Mouse (Mus musculus) adrenal gland, adult 2 months (tissue): ENCODE data around the gene Rpf1. TPM values are rescaled to one million over a fixed set of nuclear protein-coding genes. Genes with fewer than 3 reads are reported as not detected.
A peak's percentile ranks its signal among the peaks of the same experiment; 100 is the strongest.

Experiments used
- DNase-seq: peaks from one replicate; pipeline ENCODE4 v3.0.0; 2021
- long read RNA-seq: library from polyadenylated mRNA; stranded (forward); transcript quantifications from one replicate; pipeline ENCODE4 v2.0.0, GENCODE M21; 2021
- polyA plus RNA-seq: library from polyadenylated mRNA; depleted of rRNA; stranded (reverse); fragments of >200 nt; gene quantifications from 2 replicates; pipeline ENCODE4 v1.2.3, GENCODE M21; 2012; rRNA removed
- total RNA-seq, 2 experiments: library from RNA; stranded (reverse); gene quantifications; 2 replicates each; pipeline ENCODE4 v1.2.3; 2021

The Rpf1 gene
- total RNA-seq, result 10 to 100 TPM; 25.1 to 35.1 TPM
- polyA plus RNA-seq, result 2.1 and 3.8 TPM in 2 replicates
- long read RNA-seq, transcript Rpf1-201 (9 exons, 1,661 nt), result major isoform, 15 of 18 reads
- long read RNA-seq, partial matches to known transcripts, result 0 of 18 reads
- long read RNA-seq, other reads (novel, unspliced or antisense), result 2 of 18 reads

DNA sequence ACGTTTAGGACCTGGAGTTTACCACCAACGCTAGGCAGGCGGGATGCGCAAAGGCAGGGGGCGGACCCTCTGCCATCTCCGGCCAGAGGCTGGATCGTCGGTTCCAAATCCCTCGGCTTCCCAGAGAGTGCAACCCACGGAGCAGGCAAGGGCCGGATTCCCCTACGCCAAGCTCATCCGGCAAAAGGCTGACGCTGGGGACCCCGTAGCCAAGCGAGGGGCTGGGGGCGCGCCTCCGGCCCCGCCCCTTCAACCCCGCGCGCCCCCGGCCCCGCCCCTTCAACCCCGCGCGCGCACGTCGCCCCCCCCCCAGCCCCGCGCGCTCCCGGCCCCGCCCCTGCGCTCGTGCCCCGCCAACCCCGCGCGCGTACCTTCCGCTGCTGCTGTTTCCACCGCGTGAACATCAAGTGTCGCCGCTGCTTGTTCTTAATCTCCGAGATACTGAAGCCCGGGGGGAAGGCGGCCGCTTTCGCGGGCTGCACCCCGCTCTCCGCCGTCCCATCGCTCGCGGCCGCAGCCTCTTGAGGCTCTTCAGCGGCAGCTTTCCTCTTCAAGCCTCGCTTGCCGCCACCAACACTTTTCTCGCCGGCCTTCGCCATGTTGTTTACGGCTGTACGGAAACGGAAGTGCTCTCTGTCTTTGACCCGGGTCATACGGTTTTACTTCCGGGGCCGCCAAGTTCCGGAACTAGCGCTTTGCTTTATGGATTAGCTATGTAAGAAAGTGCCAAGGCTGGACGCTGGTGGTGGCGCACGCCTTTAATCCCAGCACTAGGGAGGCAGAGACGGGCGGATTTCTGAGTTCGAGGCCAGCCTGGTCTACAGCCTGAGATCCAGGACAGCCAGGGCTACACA, at the start of gene Rpf1:
TSS of gene Rpf1 (minus strand) at position 632 of the 854 bp plus-strand sequence.
- peak; percentile 93 for DNase-seq

GRCm38 (mm10) chr3:146570939-146571338, 49.7 kb upstream of the Rpf1 start:
- DNase-seq, result peak; percentile 27

DNA sequence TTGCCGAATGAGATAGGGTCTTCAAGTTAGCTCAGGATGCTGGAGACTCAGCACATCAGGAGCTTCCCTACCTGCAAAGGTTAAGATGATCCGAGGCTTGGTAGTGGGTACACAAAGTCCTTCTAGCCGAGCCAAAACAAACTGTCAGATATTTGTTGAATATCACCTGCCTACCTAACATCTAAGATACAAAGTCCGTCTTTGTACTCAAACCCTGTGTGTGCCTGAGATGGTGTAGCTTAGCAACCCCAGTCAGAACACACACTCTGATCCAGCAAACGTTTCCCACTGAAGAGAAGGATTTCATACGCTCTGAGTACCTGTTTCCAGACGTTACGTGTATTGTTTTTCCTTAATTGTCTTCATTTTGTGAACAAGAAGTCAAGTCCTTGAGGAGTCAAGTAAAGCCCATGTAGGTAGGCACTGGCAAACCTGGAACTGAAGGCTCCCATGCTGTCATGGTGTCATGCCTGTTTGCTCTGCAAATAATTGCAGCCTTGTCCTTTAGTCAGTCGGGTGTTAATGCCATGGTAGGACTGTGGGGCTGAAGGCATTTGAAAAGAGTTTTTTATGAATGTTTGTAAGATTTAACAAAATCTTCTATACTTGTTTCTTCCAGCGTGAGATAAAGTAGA, 49.0 kb upstream of the Rpf1 start, which contains the start of gene Uox:
TSS of gene Uox (plus strand) at position 279 of the 635 bp plus-strand sequence.
- no peak for DNase-seq

- DNase-seq, result peak; percentile 32
Observed at GRCm38 (mm10) chr3:146569594-146569993, 48.4 kb upstream of the Rpf1 start.

- DNase-seq, result peak; percentile 84
Observed at GRCm38 (mm10) chr3:146567884-146568530, 46.8 kb upstream of the Rpf1 start.

GRCm38 (mm10) chr3:146567366-146567765, 46.1 kb upstream of the Rpf1 start:
- DNase-seq, result peak; percentile 34

DNA sequence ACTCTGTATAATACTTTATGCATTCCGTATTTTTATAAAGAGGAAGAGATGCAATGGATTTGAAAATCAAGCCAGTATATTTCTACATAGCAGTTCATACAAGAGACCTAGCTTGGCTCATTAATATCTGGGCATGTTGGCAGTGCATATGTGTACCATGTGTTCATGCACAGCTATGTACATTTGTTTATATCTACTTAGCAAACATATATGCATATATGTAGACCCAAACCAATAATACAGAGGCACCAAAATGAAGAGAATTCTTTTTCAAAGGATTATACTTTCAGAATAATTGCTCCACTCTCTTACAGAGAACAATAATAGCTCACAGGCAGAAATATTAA, 43.8 kb upstream of the Rpf1 start:
- DNase-seq, result no peak

DNA sequence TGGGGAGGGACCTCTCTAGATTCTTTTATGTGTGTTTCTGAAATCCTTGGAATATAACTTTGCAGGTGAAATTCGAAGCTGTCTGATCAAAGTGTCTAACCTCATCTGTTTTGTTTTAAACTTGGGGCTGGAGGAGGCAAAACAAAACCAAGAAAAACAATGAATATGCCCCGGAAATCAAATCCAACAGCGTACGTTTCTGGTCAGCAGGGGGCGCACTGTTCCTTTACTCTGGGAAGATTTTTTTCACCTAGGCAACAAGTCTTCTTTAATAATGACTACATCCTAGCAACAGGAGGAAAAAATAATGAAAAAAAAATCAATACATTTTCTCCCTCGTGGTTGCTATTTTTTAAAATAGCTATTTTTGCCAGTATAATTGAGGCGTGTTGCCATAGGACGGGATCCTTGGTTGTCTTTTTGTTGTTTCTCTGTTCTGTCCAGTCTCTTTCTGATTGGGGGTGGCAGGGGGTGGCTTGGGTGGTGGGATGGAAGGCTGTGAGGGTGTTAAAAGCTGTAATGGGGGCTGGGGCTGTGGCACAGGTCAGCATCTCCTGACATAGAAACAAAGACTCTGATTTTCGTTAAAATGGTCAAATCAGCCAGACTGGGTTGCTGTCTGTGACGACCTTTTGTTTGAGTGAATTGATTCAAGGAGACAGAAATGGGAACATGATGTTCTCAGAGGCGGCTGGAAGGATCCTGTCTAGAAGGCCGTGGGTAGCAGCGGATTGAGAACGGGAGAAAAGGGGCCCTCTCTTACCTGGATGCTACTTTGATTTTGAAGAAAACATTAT, 43.2 kb upstream of the Rpf1 start:
- DNase-seq, result peak; percentile 75

DNA sequence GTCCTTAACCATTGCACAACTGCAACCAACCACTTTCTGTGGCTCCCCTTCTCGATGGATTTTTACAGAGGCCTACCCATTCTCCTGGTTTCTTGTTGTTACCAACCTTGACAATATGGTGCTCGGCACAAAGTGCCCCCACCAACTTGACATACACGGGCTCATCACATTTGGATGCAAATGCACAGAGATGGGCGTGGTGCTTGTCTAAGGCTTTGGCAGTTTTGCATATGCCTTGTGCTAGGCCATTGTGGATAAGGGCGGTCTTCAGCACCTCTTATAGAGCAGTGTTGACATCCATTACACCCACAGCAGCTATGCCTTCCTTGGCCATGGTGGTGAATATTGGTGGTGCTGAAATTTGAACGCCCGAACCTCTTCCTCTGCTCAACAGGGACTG, 41.7 kb upstream of the Rpf1 start:
- DNase-seq, result no peak

- no peak for DNase-seq
Observed at GRCm38 (mm10) chr3:146557507-146557906, 36.3 kb upstream of the Rpf1 start.

DNA sequence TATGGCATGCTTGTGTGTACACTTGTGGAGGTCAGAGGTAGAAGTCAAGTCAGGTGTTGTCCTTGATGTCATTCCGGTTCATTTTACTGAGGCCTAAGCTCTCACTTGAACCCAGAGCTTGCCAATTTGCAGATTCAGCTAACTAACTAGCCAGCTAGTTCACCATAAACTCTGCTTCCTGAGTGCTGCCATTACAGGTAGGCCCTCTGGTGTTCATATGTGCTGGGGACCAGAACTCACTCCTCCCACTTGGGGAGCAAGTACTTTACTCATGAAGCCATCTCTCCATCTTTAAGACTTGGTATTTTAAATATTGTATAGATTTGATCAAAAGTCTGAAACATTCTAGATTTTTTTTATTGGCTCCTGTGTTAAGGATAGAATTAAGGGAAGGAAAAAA, 35.3 kb upstream of the Rpf1 start:
- no peak for DNase-seq

DNA sequence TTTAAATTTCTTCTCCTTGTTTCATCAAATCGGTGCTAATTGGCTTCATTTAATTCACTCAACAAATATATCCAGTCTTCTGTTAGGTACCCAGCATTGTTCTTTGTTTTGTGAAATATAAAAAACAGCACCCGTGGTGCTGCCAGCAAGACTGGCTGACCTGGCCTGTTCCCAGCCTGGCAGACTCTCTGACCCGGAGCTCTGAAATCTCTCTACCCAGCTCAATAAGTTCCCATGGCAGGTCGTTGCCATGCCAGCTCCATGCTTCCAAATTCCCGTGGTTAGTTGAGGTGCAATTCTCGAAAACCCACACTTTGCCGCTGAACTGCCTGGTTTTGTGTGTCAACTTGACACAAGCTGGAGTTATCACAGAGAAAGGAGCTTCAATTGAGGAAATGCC, 33.6 kb upstream of the Rpf1 start:
- no peak for DNase-seq

DNA sequence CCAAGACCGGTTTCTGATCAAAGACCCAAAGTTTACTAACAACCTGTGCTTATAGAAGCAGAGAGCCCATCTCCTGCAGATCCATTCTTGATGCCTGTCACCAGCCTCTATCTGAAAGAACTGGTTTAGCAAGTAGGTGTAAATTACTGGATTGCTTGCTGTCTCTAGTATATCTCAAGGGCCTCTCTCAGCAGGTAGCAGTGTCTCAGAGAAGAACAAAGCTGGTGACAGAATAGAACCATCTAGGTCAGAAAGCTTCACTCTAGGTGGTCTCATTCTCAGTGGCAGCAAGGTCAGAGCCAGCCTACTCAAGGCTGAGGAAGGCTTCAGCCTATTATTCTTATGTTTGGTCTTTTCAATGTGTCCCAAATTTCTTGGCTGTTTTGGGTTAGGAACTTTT, 22.4 kb upstream of the Rpf1 start:
- no peak for DNase-seq

- DNase-seq, result no peak
Observed at GRCm38 (mm10) chr3:146540521-146541273, 19.5 kb upstream of the Rpf1 start.

DNA sequence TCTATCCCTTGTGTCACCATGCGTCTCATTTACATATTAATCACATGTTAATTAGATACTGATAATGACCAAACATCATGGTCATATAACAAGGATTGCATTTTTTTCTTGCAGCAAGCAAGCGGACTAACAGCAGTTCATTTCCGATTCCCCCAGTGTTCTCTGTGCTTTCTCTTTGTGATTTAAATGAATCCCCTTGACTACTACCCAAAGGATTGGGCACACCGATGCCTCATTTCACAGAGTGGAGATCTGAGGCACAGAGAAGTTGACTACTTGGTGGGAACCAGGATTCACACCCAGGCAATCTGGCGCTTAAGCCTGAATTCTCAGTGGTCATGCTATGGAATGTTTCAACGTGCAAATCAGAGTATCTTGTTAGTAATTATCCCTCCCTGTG, 13.8 kb upstream of the Rpf1 start:
- DNase-seq, result no peak

DNA sequence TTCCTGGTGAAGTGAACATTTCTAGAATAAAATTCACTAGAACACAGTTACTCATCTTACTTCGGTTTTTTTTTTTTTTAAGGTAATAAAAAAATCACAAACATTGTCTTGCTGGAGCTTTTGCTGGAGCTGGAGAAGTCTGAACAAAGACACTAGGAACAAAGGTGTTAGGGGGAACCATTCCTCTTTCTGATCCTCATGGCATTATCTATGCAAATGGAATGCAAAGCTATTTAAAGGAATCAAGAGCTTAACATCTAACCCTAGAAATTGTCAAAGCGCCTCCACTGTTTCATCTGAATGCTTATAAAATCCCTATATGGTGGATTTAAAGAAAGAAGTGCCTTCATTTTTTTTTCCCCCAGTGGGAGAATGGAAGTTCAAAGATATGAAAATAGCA, 7.1 kb upstream of the Rpf1 start:
- DNase-seq, result no peak

- no peak for DNase-seq
Observed at GRCm38 (mm10) chr3:146521652-146522020, 407 bp upstream of the Rpf1 start.

DNA sequence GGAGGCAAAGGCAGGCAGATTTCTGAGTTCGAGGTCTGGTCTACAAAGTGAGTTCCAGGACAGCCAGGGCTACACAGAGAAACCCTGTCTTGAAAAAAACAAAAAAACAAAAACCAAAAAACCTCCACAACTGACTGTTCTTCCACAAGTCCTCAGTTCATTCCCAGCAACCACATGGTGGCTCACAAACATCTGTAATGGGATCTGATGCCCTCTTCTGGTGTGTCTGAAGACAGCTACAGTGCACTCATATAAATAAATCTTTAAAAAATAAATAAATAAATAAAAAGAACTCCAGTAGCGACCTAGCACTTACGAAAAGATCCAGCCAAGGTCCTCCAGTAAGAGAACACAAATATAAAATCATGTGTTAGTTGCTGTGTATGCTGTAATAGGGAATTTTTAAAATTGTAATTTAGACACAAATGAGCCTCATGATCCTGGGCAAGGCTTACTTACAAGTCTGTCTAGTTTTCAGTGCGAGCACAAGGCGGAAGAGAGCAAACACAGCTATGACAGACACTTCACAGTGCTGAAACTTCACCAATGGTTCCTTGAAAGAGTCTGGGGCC, 917 bp downstream of the Rpf1 start:
- no peak for DNase-seq

GRCm38 (mm10) chr3:146506711-146507110, 14.5 kb downstream of the Rpf1 start:
- no peak for DNase-seq

- no peak for DNase-seq
Observed at GRCm38 (mm10) chr3:146501601-146502123, 19.6 kb downstream of the Rpf1 start.

DNA sequence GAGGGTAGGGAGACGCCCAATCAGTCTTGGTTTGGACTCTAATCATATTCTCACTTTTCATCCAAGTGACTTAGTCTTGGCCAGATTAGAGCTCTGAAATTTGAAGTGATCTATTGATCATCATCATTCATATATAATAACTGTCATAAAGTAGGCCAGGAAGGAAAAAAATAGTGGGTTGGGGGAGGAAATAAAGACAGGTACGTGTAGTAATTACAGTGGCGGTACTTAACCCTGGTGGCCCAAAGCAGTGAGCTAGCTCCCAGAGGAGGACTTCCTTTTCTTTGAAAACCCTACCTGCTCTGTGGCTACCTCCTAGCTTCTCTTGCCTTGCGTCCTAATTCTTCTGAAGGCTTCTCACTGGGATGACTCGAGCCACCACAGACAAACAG, 20.4 kb downstream of the Rpf1 start:
- no peak for DNase-seq
